Mouse (Mus musculus): ENCODE results near the gene Coq3. TPM values are rescaled to one million over a fixed set of nuclear protein-coding genes. Genes with fewer than 3 reads are reported as not detected.
A peak's percentile ranks its signal among the peaks of the same experiment; 100 is the strongest.

Coq3 gene
- polyA plus RNA-seq, 1 experiment from 2014 or later: 18.2 TPM

- Histone ChIP-seq H3K27ac (ENCODE audit: low read length) (peak within 1 kb of the TSS; percentile 100), H3K36me3 (ENCODE audit: control insufficient read depth, insufficient read depth, low read length) (no peaks in the 10 kb centered on the region), H3K9me3 (replicated peaks; ENCODE audit: control insufficient read depth, low read length, poor library complexity, severe bottlenecking) (no peaks in the 10 kb centered on the region), H3K9ac (ENCODE audit: low read depth, low read length) (peak within 1 kb of the TSS; percentile 100), H3K27me3 (ENCODE audit: control insufficient read depth, insufficient read depth, low read depth, low read length) (no peaks in the 10 kb centered on the region), H3K4me3 (ENCODE audit: low read depth, low read length) (peak within 1 kb of the TSS; percentile 95), H3K4me1 (ENCODE audit: control insufficient read depth, insufficient read depth, low read length) (peaks cover 31% of the 10 kb centered on the region), H3K4me2 (ENCODE audit: low read length) (peak within 1 kb of the TSS; percentile 79)
- under 1% methylated on average over 74 of the region's 83 CpGs for WGBS
- ATAC-seq: peak; percentile 87
These were observed 51.7 kb downstream of the Coq3 start, which contains the start of gene Faxc for GRCm38 (mm10) chr4:21930971-21931771. Faxc (plus strand) TSS chr4:21931329.

GRCm38 (mm10) chr4:21931772-21932630, 52.5 kb downstream of the Coq3 start:
- WGBS: 4% methylated on average over 23 of the region's 23 CpGs
- Histone ChIP-seq H3K4me3 (ENCODE audit: low read depth, low read length) (peak overlapping the region; percentile 95), H3K36me3 (ENCODE audit: control insufficient read depth, insufficient read depth, low read length) (peaks cover 7% of the 10 kb centered on the region), H3K4me1 (ENCODE audit: control insufficient read depth, insufficient read depth, low read length) (peaks cover 31% of the 10 kb centered on the region), H3K9me3 (replicated peaks; ENCODE audit: control insufficient read depth, low read length, poor library complexity, severe bottlenecking) (no peaks in the 10 kb centered on the region), H3K27me3 (ENCODE audit: control insufficient read depth, insufficient read depth, low read depth, low read length) (no peaks in the 10 kb centered on the region), H3K9ac (ENCODE audit: low read depth, low read length) (peak overlapping the region; percentile 100), H3K27ac (ENCODE audit: low read length) (peak overlapping the region; percentile 100), H3K4me2 (ENCODE audit: low read length) (peak overlapping the region; percentile 79)
- ATAC-seq: peak; percentile 61

GRCm38 (mm10) chr4:21935378-21935777, 55.9 kb downstream of the Coq3 start:
- Histone ChIP-seq H3K4me3 (ENCODE audit: low read depth, low read length) (no peak overlapping the region), H3K9ac (ENCODE audit: low read depth, low read length) (no peak overlapping the region), H3K9me3 (replicated peaks; ENCODE audit: control insufficient read depth, low read length, poor library complexity, severe bottlenecking) (no peaks in the 10 kb centered on the region), H3K27ac (ENCODE audit: low read length) (no peak overlapping the region), H3K4me2 (ENCODE audit: low read length) (no peak overlapping the region), H3K36me3 (ENCODE audit: control insufficient read depth, insufficient read depth, low read length) (peaks cover 9% of the 10 kb centered on the region), H3K27me3 (ENCODE audit: control insufficient read depth, insufficient read depth, low read depth, low read length) (no peaks in the 10 kb centered on the region), H3K4me1 (ENCODE audit: control insufficient read depth, insufficient read depth, low read length) (peaks cover 26% of the 10 kb centered on the region)
- 93% methylated on average over 2 of the region's 2 CpGs for WGBS
- no peak for ATAC-seq

DNA sequence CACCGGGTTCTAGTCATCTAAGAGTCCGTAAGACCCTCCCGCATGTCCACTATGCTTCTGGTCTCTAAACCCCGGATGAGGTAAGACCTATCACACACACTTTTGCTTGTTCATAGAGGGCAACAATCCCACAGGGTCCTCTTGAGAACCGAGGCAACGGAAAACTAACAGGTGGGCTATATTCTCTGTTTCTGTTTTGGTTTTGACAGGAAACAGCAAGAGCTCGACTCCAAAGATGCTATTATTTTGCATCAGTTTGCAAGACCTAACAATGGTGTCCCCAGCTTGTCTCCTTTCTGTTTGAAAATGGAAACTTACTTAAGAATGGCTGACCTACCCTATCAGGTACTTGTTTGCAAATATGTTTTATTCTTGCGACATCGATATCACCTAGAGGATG, 57.0 kb downstream of the Coq3 start:
- Histone ChIP-seq H3K36me3 (ENCODE audit: control insufficient read depth, insufficient read depth, low read length) (peaks cover 9% of the 10 kb centered on the region), H3K9ac (ENCODE audit: low read depth, low read length) (no peak overlapping the region), H3K4me2 (ENCODE audit: low read length) (no peak overlapping the region), H3K27me3 (ENCODE audit: control insufficient read depth, insufficient read depth, low read depth, low read length) (no peaks in the 10 kb centered on the region), H3K4me3 (ENCODE audit: low read depth, low read length) (no peak overlapping the region), H3K4me1 (ENCODE audit: control insufficient read depth, insufficient read depth, low read length) (peaks cover 24% of the 10 kb centered on the region), H3K9me3 (replicated peaks; ENCODE audit: control insufficient read depth, low read length, poor library complexity, severe bottlenecking) (no peaks in the 10 kb centered on the region), H3K27ac (ENCODE audit: low read length) (no peak overlapping the region)
- ATAC-seq: no peak
- 95% methylated on average over 9 of the region's 9 CpGs for WGBS

DNA sequence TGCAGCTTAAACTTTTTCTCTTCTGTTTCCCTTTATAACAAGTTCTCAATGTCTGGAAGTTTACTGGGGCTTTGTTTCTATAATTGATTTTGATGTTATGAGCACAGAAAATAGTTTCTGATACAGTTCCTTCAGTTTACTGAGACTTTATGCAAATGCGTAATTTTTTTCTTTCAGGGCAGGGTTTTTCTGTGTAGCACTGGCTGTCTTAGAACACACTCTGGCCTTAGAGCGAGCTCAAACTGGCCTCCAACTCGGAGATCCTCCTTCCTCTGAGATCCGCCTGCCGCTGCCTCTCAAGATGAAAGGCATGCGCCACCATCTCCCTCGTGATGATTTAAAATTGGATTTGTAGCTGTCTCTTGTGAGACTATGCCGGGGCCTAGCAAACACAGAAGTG, 58.4 kb downstream of the Coq3 start:
- Histone ChIP-seq H3K27me3 (ENCODE audit: control insufficient read depth, insufficient read depth, low read depth, low read length) (no peaks in the 10 kb centered on the region), H3K4me3 (ENCODE audit: low read depth, low read length) (no peak overlapping the region), H3K27ac (ENCODE audit: low read length) (no peak overlapping the region), H3K4me1 (ENCODE audit: control insufficient read depth, insufficient read depth, low read length) (peaks cover 23% of the 10 kb centered on the region), H3K9ac (ENCODE audit: low read depth, low read length) (no peak overlapping the region), H3K4me2 (ENCODE audit: low read length) (no peak overlapping the region), H3K9me3 (replicated peaks; ENCODE audit: control insufficient read depth, low read length, poor library complexity, severe bottlenecking) (no peaks in the 10 kb centered on the region), H3K36me3 (ENCODE audit: control insufficient read depth, insufficient read depth, low read length) (peaks cover 11% of the 10 kb centered on the region)
- ATAC-seq: no peak
- WGBS: 75% methylated on average over 8 of the region's 8 CpGs

- H3K27me3 ChIP-seq (ENCODE audit: control insufficient read depth, insufficient read depth, low read depth, low read length): no peaks in the 10 kb centered on the region
- 91% methylated on average over 3 of the region's 3 CpGs for WGBS
- no peak overlapping the region for H3K27ac ChIP-seq (ENCODE audit: low read length)
- no peak overlapping the region for H3K9ac ChIP-seq (ENCODE audit: low read depth, low read length)
- H3K9me3 ChIP-seq (replicated peaks; ENCODE audit: control insufficient read depth, low read length, poor library complexity, severe bottlenecking): no peaks in the 10 kb centered on the region
- no peaks in the 10 kb centered on the region for H3K4me1 ChIP-seq (ENCODE audit: control insufficient read depth, insufficient read depth, low read length)
- H3K36me3 ChIP-seq (ENCODE audit: control insufficient read depth, insufficient read depth, low read length): peaks cover 13% of the 10 kb centered on the region
- H3K4me3 ChIP-seq (ENCODE audit: low read depth, low read length): no peak overlapping the region
- ATAC-seq: no peak
- no peak overlapping the region for H3K4me2 ChIP-seq (ENCODE audit: low read length)
These were observed 65.2 kb downstream of the Coq3 start for GRCm38 (mm10) chr4:21944672-21945071.

GRCm38 (mm10) chr4:21951444-21951843, 72.0 kb downstream of the Coq3 start:
- peaks cover 9% of the 10 kb centered on the region for H3K36me3 ChIP-seq (ENCODE audit: control insufficient read depth, insufficient read depth, low read length)
- H3K4me3 ChIP-seq (ENCODE audit: low read depth, low read length): no peak overlapping the region
- WGBS: 41% methylated on average over 6 of the region's 6 CpGs
- H3K9ac ChIP-seq (ENCODE audit: low read depth, low read length): no peak overlapping the region
- no peaks in the 10 kb centered on the region for H3K9me3 ChIP-seq (replicated peaks; ENCODE audit: control insufficient read depth, low read length, poor library complexity, severe bottlenecking)
- no peak overlapping the region for H3K27ac ChIP-seq (ENCODE audit: low read length)
- H3K4me1 ChIP-seq (ENCODE audit: control insufficient read depth, insufficient read depth, low read length): no peaks in the 10 kb centered on the region
- H3K27me3 ChIP-seq (ENCODE audit: control insufficient read depth, insufficient read depth, low read depth, low read length): no peaks in the 10 kb centered on the region
- no peak for ATAC-seq
- no peak overlapping the region for H3K4me2 ChIP-seq (ENCODE audit: low read length)

GRCm38 (mm10) chr4:21952255-21952654, 72.8 kb downstream of the Coq3 start:
- no peak overlapping the region for H3K4me3 ChIP-seq (ENCODE audit: low read depth, low read length)
- H3K27ac ChIP-seq (ENCODE audit: low read length): no peak overlapping the region
- no peak overlapping the region for H3K9ac ChIP-seq (ENCODE audit: low read depth, low read length)
- no peaks in the 10 kb centered on the region for H3K9me3 ChIP-seq (replicated peaks; ENCODE audit: control insufficient read depth, low read length, poor library complexity, severe bottlenecking)
- H3K36me3 ChIP-seq (ENCODE audit: control insufficient read depth, insufficient read depth, low read length): peaks cover 9% of the 10 kb centered on the region
- WGBS: 83% methylated on average over 2 of the region's 2 CpGs
- no peak overlapping the region for H3K4me2 ChIP-seq (ENCODE audit: low read length)
- no peak for ATAC-seq
- H3K27me3 ChIP-seq (ENCODE audit: control insufficient read depth, insufficient read depth, low read depth, low read length): no peaks in the 10 kb centered on the region
- no peaks in the 10 kb centered on the region for H3K4me1 ChIP-seq (ENCODE audit: control insufficient read depth, insufficient read depth, low read length)
